Mouse (Mus musculus) small intestine, adult 2 months (tissue): ENCODE data around the gene Faah. TPM values are rescaled to one million over a fixed set of nuclear protein-coding genes. Genes with fewer than 3 reads are reported as not detected.

Experiments used
- H3K27ac ChIP-seq: fragments of 200-500 bp; 2 replicates; pipeline ENCODE4 v1.5.1; 2012; ENCODE audit warnings: low read depth, low read length, control low read depth, inconsistent platforms; ENCODE audit not compliant: insufficient read depth
- H3K27me3 ChIP-seq: fragments of 200-500 bp; 2 replicates; pipeline ENCODE4 v1.6.1; 2012; ENCODE audit warnings: mild to moderate bottlenecking, moderate library complexity, low read length, inconsistent platforms; ENCODE audit not compliant: control insufficient read depth, insufficient read depth
- H3K36me3 ChIP-seq: fragments of 200-500 bp; 2 replicates; pipeline ENCODE4 v1.6.1; 2012; ENCODE audit warnings: mild to moderate bottlenecking, low read length, control low read depth, inconsistent platforms; ENCODE audit not compliant: control insufficient read depth, insufficient read depth
- H3K4me1 ChIP-seq: fragments of 200-500 bp; 2 replicates; pipeline ENCODE4 v1.6.1; 2012; ENCODE audit warnings: low read length, inconsistent platforms, mixed read lengths; ENCODE audit not compliant: control insufficient read depth, insufficient read depth, insufficient read length
- H3K4me3 ChIP-seq: fragments of 200-500 bp; 2 replicates; pipeline ENCODE4 v1.5.1; 2012; ENCODE audit warnings: low read depth, mild to moderate bottlenecking, control low read depth, inconsistent platforms, low read length, moderate library complexity
- CTCF ChIP-seq: fragments of 200-500 bp; IDR thresholded peaks from 2 replicates; pipeline ENCODE4 v1.5.1; 2012; ENCODE audit warnings: low read depth, mild to moderate bottlenecking, control low read depth, inconsistent platforms, low read length, moderate library complexity, mixed read lengths; ENCODE audit not compliant: insufficient replicate concordance, insufficient read length; ENCODE audit errors: extremely low read depth
- POLR2A ChIP-seq: fragments of 200-500 bp; IDR thresholded peaks from 2 replicates; pipeline ENCODE4 v1.6.1; 2012; ENCODE audit warnings: low read depth, mild to moderate bottlenecking, control low read depth, inconsistent platforms, low read length, moderate library complexity
- WGBS: fragments of 180-500 bp; shearing (Covaris S2); methylation state at CpG from one replicate; pipeline ENCODE4 v1.1.7; 2018; 5-methylcytosine and 5-hydroxymethylcytosine counted together
- polyA plus RNA-seq: library from polyadenylated mRNA; depleted of rRNA; stranded (reverse); fragments of >200 nt; gene quantifications from 2 replicates; pipeline ENCODE4 v1.2.3, GENCODE M21; 2012

Faah gene
- polyA plus RNA-seq, 1 experiment, result 89.2 TPM

- peaks cover 29% of the 10 kb centered on the region for H3K36me3 ChIP-seq
- no peak overlapping the region for H3K27ac ChIP-seq
- H3K27me3 ChIP-seq, result no peaks in the 10 kb centered on the region
- H3K4me1 ChIP-seq, result no peaks in the 10 kb centered on the region
- 90% methylated on average over 9 of the region's 9 CpGs for WGBS
- no peak overlapping the region for H3K4me3 ChIP-seq
- TF ChIP-seq POLR2A (no peak), CTCF (no peak)
Observed at GRCm38 (mm10) chr4:116032906-116033305, 15.2 kb upstream of the Faah start.

- Histone ChIP-seq H3K4me1 (peaks cover 18% of the 10 kb centered on the region; the same call in 1 of the 2 replicates), H3K36me3 (peaks cover 1% of the 10 kb centered on the region), H3K4me3 (peak overlapping the region; percentile 93), H3K27me3 (no peaks in the 10 kb centered on the region), H3K27ac (peak overlapping the region; percentile 93)
- TF ChIP-seq CTCF, result no peak
- peak; percentile 31; the same call in 1 of the 2 replicates for TF ChIP-seq POLR2A
- WGBS, result under 1% methylated on average over 60 of the region's 60 CpGs
Observed at GRCm38 (mm10) chr4:116017300-116017901, 325 bp downstream of the Faah start.

GRCm38 (mm10) chr4:116016862-116017299, 845 bp downstream of the Faah start:
- 4% methylated on average over 16 of the region's 16 CpGs for WGBS
- Histone ChIP-seq H3K27ac (peak overlapping the region; percentile 93), H3K4me1 (peaks cover 22% of the 10 kb centered on the region; the same call in 1 of the 2 replicates), H3K4me3 (peak overlapping the region; percentile 93), H3K27me3 (no peaks in the 10 kb centered on the region), H3K36me3 (peaks cover 3% of the 10 kb centered on the region)
- no peak for TF ChIP-seq CTCF
- TF ChIP-seq POLR2A, result no peak; the same call in 1 of the 2 replicates

GRCm38 (mm10) chr4:116016396-116016795, 1.3 kb downstream of the Faah start:
- peak overlapping the region; percentile 83 for H3K27ac ChIP-seq
- H3K36me3 ChIP-seq, result peaks cover 3% of the 10 kb centered on the region
- TF ChIP-seq CTCF (no peak), POLR2A (no peak)
- H3K4me1 ChIP-seq, result peaks cover 23% of the 10 kb centered on the region; the same call in 1 of the 2 replicates
- no peaks in the 10 kb centered on the region for H3K27me3 ChIP-seq
- peak overlapping the region; percentile 61 for H3K4me3 ChIP-seq
- 13% methylated on average over 3 of the region's 3 CpGs for WGBS

GRCm38 (mm10) chr4:116015996-116016395, 1.7 kb downstream of the Faah start:
- Histone ChIP-seq H3K4me3 (peak overlapping the region; percentile 61), H3K36me3 (peaks cover 3% of the 10 kb centered on the region), H3K27me3 (no peaks in the 10 kb centered on the region), H3K4me1 (peaks cover 23% of the 10 kb centered on the region; the same call in 1 of the 2 replicates), H3K27ac (peak overlapping the region; percentile 83)
- WGBS, result 28% methylated on average over 8 of the region's 8 CpGs
- TF ChIP-seq CTCF, result no peak
- TF ChIP-seq POLR2A, result no peak

GRCm38 (mm10) chr4:116015502-116015901, 2.2 kb downstream of the Faah start:
- TF ChIP-seq POLR2A, result no peak
- TF ChIP-seq CTCF, result no peak
- Histone ChIP-seq H3K4me1 (peaks cover 24% of the 10 kb centered on the region; the same call in 1 of the 2 replicates), H3K27me3 (no peaks in the 10 kb centered on the region), H3K27ac (peak overlapping the region; percentile 83; the same call in 1 of the 2 replicates), H3K4me3 (peak overlapping the region; percentile 25), H3K36me3 (peaks cover 3% of the 10 kb centered on the region)
- WGBS, result 49% methylated on average over 5 of the region's 5 CpGs

- H3K4me3 ChIP-seq, result no peak overlapping the region
- 62% methylated on average over 8 of the region's 8 CpGs for WGBS
- H3K36me3 ChIP-seq, result peaks cover 12% of the 10 kb centered on the region
- TF ChIP-seq CTCF (no peak), POLR2A (no peak)
- H3K4me1 ChIP-seq, result peaks cover 20% of the 10 kb centered on the region; the same call in 1 of the 2 replicates
- no peak overlapping the region for H3K27ac ChIP-seq
- H3K27me3 ChIP-seq, result no peaks in the 10 kb centered on the region
Observed at GRCm38 (mm10) chr4:116010186-116010585, 7.5 kb downstream of the Faah start.
